Mouse (Mus musculus) lung, embryonic 14.5 days (tissue): ENCODE measurements around the gene Tdg. TPM values are rescaled to one million over a fixed set of nuclear protein-coding genes. Genes with fewer than 3 reads are reported as not detected.

Experiments used
- ATAC-seq: fragments of 200-750 bp; cut with Nextera tagmentation; 2 replicates; pipeline ENCODE4 v1.8.0; 2017; ENCODE audit warnings: mild to moderate bottlenecking, moderate TSS enrichment, moderate library complexity; ENCODE audit not compliant: insufficient read depth
- DNase-seq: peaks from one replicate; pipeline ENCODE4 v3.0.0-alpha.2; 2015
- H3K27ac ChIP-seq: fragments of 300-500 bp; sonication (generic); 2 replicates; pipeline ENCODE4 v1.5.1; 2014; ENCODE audit warnings: low read depth, mild to moderate bottlenecking, moderate library complexity
- H3K27me3 ChIP-seq: fragments of 300-500 bp; sonication (generic); 2 replicates; pipeline ENCODE4 v1.6.1; 2014; ENCODE audit warnings: low read length, control low read depth; ENCODE audit not compliant: insufficient read depth
- H3K36me3 ChIP-seq: fragments of 300-500 bp; sonication (generic); 2 replicates; pipeline ENCODE4 v1.6.1; 2014; ENCODE audit warnings: control low read depth; ENCODE audit not compliant: insufficient read depth
- H3K4me1 ChIP-seq: fragments of 300-500 bp; sonication (generic); 2 replicates; pipeline ENCODE4 v1.6.1; 2014; ENCODE audit warnings: antibody characterized with exemption, control low read depth; ENCODE audit not compliant: insufficient read depth
- H3K4me2 ChIP-seq: fragments of 300-500 bp; sonication (generic); 2 replicates; pipeline ENCODE4 v1.6.1; 2014; ENCODE audit warnings: mild to moderate bottlenecking
- H3K4me3 ChIP-seq: fragments of 300-500 bp; sonication (generic); 2 replicates; pipeline ENCODE4 v1.5.1; 2014; ENCODE audit warnings: low read depth, low read length
- H3K9ac ChIP-seq: fragments of 300-500 bp; sonication (generic); 2 replicates; pipeline ENCODE4 v1.6.1; 2014
- H3K9me3 ChIP-seq: fragments of 300-500 bp; sonication (generic); 2 replicates; pipeline ENCODE4 v1.6.1; 2016; ENCODE audit warnings: low read depth, low read length, control low read depth
- CTCF ChIP-seq: IDR thresholded peaks from 2 replicates; pipeline ENCODE4 v1.5.1; 2016; ENCODE audit warnings: antibody characterized with exemption, low read depth
- WGBS: fragments of 180-500 bp; shearing (Covaris S2); extraction: QIAGEN DNeasy Blood & Tissue Kit; methylation state at CpG from one replicate; pipeline ENCODE4 v1.1.7; 2014; 5-methylcytosine and 5-hydroxymethylcytosine counted together
- polyA plus RNA-seq: library from polyadenylated mRNA; unstranded; fragments of >200 nt; fragmentation: Nextera tagmentation; extraction: Ambion mirVana; gene quantifications from 2 replicates; pipeline ENCODE4 v1.2.1, GENCODE M21; 2014

The Tdg gene
- polyA plus RNA-seq, 1 experiment from 2014 or later: 174 TPM

- WGBS: 13% methylated on average over 7 of the region's 7 CpGs
- peaks cover 19% of the 10 kb centered on the region for H3K36me3 ChIP-seq
- ATAC-seq: no peak
These were observed 869 bp downstream of the Tdg start for GRCm38 (mm10) chr10:82630497-82630896.

DNA sequence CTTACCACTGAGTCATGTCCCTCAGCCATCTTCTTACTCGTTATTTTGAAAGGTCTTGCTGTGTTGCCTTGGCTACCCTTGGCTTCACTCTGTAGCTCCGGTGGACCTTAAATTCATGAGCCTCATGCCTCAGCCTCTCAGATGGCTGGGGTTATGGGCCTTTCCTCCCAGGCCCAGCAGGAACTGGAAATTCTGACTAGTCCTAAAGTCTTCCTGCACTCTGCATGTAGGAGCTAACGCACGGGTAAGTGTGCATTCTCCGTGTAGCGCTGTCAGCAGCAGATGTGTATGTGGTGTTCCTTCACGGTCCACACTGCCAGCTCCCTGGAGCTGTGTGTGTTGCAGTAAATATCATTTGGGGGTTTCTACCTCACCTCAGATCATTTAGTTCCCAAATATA lies 1.5 kb downstream of the Tdg start:
- peak overlapping the region; percentile 88 for H3K9ac ChIP-seq
- TF ChIP-seq CTCF: no peak
- H3K36me3 ChIP-seq: peaks cover 20% of the 10 kb centered on the region
- H3K4me3 ChIP-seq: peak overlapping the region; percentile 77; the same call in 1 of the 2 replicates
- DNase-seq (no peak), ATAC-seq (no peak)
- WGBS: 83% methylated on average over 7 of the region's 7 CpGs
- H3K9me3 ChIP-seq: peaks cover 4% of the 10 kb centered on the region; the same call in 1 of the 2 replicates
- peak overlapping the region; percentile 84 for H3K4me2 ChIP-seq
- H3K27me3 ChIP-seq: no peaks in the 10 kb centered on the region
- no peak overlapping the region for H3K27ac ChIP-seq
- H3K4me1 ChIP-seq: 0 out of 2 replicates have a peak, but pooled peaks cover 6% of the 10 kb centered on the region

More at GRCm38 (mm10) chr10:82630497-82630896, 869 bp downstream of the Tdg start:
- peaks cover 4% of the 10 kb centered on the region; the same call in 1 of the 2 replicates for H3K9me3 ChIP-seq
- H3K4me2 ChIP-seq: peak overlapping the region; percentile 84
- no peaks in the 10 kb centered on the region for H3K27me3 ChIP-seq
- H3K4me3 ChIP-seq: peak overlapping the region; percentile 77
- H3K4me1 ChIP-seq: 0 out of 2 replicates have a peak, but pooled peaks cover 6% of the 10 kb centered on the region
- peak overlapping the region; percentile 83 for H3K27ac ChIP-seq
- peak overlapping the region; percentile 88 for H3K9ac ChIP-seq
- no peak for TF ChIP-seq CTCF
- no peak for DNase-seq

DNA sequence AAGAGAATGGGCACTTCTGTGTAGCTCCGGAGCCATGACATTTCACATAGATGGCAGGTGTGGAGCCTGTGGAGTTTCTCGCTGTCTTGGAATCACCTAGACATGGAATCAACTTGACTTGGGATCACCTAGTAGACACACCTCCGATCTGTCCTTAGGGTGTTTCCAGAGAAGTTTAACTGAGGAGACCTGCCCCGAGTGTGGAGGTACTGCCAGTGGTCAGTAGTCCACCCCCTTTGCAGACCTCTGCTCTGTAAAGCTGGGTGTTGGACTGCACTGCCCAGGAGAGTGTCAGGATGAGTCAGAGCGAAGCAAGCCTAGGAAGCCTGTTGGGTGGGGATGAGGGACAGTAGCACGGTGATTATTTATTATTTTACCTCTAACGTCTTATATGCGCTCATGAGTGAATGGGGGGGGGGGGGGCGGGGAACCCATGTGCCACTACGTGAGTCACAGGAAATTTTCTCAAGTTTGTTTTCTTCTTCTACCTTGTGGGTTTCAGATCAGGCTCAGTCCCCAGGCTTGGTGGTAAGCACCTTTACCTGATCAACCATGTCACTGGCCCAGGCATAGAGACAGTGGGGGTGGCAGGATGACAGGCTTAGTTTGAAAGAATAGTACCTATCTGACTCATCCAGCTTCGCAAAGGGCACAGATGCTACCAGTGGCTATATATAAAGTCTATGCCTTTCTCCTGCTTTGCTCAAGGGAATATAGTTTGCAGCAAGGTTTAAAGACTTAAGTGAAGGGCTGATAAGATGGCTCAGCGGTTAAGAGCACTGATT lies 3.1 kb downstream of the Tdg start:
- peaks cover 30% of the 10 kb centered on the region for H3K36me3 ChIP-seq
- H3K4me2 ChIP-seq: no peak overlapping the region
- TF ChIP-seq CTCF: no peak
- H3K9me3 ChIP-seq: peaks cover 4% of the 10 kb centered on the region; the same call in 1 of the 2 replicates
- DNase-seq (no peak), ATAC-seq (no peak)
- 0 out of 2 replicates have a peak, but pooled peaks cover 6% of the 10 kb centered on the region for H3K4me1 ChIP-seq
- no peak overlapping the region for H3K4me3 ChIP-seq
- no peaks in the 10 kb centered on the region for H3K27me3 ChIP-seq
- 92% methylated on average over 12 of the region's 12 CpGs for WGBS
- no peak overlapping the region for H3K27ac ChIP-seq
- no peak overlapping the region for H3K9ac ChIP-seq

DNA sequence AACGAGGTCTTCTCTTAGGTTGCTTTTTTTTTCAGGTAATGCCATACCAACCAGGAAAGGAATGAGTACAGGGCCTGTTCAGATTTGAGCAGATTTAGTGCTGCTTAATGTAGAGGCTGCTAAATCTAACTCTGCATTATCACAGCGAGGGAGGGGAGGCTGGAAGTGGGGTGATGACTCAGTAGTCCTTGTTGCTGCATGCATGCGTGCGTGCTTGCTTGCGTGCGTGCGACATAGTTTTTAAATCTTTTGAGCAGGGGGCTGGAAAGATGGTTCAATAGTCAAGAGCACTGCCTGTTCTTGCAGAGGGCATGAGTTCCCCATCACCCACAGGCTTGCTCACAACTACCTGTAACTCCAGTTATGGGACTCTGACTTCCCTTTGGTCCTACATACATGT lies 4.7 kb downstream of the Tdg start:
- ATAC-seq: no peak
- H3K36me3 ChIP-seq: peaks cover 40% of the 10 kb centered on the region
- H3K27me3 ChIP-seq: no peaks in the 10 kb centered on the region
- no peak overlapping the region for H3K4me2 ChIP-seq
- H3K9ac ChIP-seq: no peak overlapping the region
- no peak for DNase-seq
- WGBS: 93% methylated on average over 7 of the region's 7 CpGs
- H3K4me3 ChIP-seq: no peak overlapping the region
- no peak overlapping the region for H3K27ac ChIP-seq
- H3K9me3 ChIP-seq: peaks cover 4% of the 10 kb centered on the region; the same call in 1 of the 2 replicates
- no peak for TF ChIP-seq CTCF
- 0 out of 2 replicates have a peak, but pooled peaks cover 6% of the 10 kb centered on the region for H3K4me1 ChIP-seq

DNA sequence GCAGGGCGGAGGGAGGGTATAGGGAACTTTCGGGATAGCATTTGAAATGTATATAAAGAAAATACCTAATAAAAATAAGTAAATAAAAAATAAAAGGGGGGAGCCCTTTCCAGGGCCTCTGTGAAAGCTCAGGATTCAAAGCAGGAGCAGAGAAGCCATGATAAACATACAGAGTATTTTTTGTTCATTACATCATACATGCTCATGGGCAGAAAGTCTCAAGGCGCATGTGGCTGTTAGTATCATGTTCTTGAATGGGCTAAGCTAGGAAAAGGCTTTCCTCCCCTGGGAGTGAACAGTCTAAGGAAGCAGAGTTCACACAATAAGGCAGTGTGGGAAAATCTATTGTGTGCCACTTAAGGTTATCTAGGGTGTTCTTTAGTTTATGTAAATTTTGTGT lies 6.7 kb downstream of the Tdg start:
- Histone ChIP-seq H3K4me1 (no peaks in the 10 kb centered on the region), H3K36me3 (peaks cover 59% of the 10 kb centered on the region), H3K9ac (no peak overlapping the region), H3K4me3 (no peak overlapping the region), H3K9me3 (peaks cover 4% of the 10 kb centered on the region; the same call in 1 of the 2 replicates), H3K4me2 (no peak overlapping the region), H3K27ac (no peak overlapping the region), H3K27me3 (no peaks in the 10 kb centered on the region)
- DNase-seq (no peak), ATAC-seq (no peak)
- 84% methylated on average over 3 of the region's 3 CpGs for WGBS
- TF ChIP-seq CTCF: no peak

GRCm38 (mm10) chr10:82639032-82639698 lies 9.5 kb downstream of the Tdg start:
- H3K9ac ChIP-seq: no peak overlapping the region
- no peak overlapping the region for H3K4me2 ChIP-seq
- peaks cover 71% of the 10 kb centered on the region for H3K36me3 ChIP-seq
- DNase-seq (no peak), ATAC-seq (no peak)
- WGBS: 88% methylated on average over 8 of the region's 8 CpGs
- H3K27me3 ChIP-seq: no peaks in the 10 kb centered on the region
- no peaks in the 10 kb centered on the region for H3K4me1 ChIP-seq
- TF ChIP-seq CTCF: no peak
- H3K9me3 ChIP-seq: no peaks in the 10 kb centered on the region
- no peak overlapping the region for H3K4me3 ChIP-seq
- no peak overlapping the region for H3K27ac ChIP-seq

DNA sequence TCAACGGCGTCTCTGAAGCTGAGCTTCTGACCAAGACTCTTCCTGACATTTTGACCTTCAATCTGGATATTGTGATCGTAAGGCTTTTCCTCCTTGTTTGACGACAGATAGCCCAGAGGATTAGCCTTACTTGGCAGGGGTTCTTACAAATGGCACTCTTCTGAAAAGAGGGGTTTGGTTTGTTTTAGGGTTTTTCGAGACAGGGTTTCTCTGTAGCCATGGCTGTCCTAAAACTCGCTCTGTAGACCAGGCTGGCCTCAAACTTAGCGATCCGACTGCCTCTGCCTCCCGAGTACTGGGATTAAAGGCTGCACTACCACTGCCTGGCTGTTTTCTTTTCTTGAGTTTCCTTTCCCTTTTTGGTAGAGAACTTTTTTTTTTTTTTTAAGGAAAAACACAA lies 11.9 kb downstream of the Tdg start:
- WGBS: 87% methylated on average over 8 of the region's 9 CpGs

More for the DNA sequence above, 11.9 kb downstream of the Tdg start:
- Histone ChIP-seq H3K4me2 (no peak overlapping the region), H3K9me3 (no peaks in the 10 kb centered on the region), H3K9ac (no peak overlapping the region), H3K27me3 (no peaks in the 10 kb centered on the region), H3K36me3 (peaks cover 88% of the 10 kb centered on the region), H3K4me1 (no peaks in the 10 kb centered on the region), H3K27ac (no peak overlapping the region), H3K4me3 (no peak overlapping the region)
- no peak for TF ChIP-seq CTCF
- ATAC-seq (no peak), DNase-seq (no peak)
